Mouse (Mus musculus) myocyte (in vitro differentiated cells): ENCODE data around the gene Brd4.

Source experiments
- MYOD1 ChIP-seq, 3 experiments: IDR thresholded peaks; one replicate each; pipeline ENCODE4 v1.6.1; 2011; ENCODE audit warnings: control low read depth in 2 of 3, low read depth in 2 of 3, mild to moderate bottlenecking in 2 of 3, moderate library complexity in 1 of 3; ENCODE audit not compliant: insufficient read length in 2 of 3, control insufficient read depth in 1 of 3
- MYOG ChIP-seq, 3 experiments: IDR thresholded peaks; one replicate each; pipeline ENCODE4 v1.6.1; 2011; ENCODE audit warnings: control low read depth in 2 of 3, low read depth in 2 of 3, mild to moderate bottlenecking in 2 of 3; ENCODE audit not compliant: insufficient read length in 2 of 3, control insufficient read depth in 1 of 3, insufficient read depth in 1 of 3
- POLR2A ChIP-seq: IDR thresholded peaks from one replicate; pipeline ENCODE4 v1.6.1; 2011; ENCODE audit warnings: low read depth, mild to moderate bottlenecking, control low read depth, moderate library complexity; ENCODE audit not compliant: insufficient read length
- REST ChIP-seq: IDR thresholded peaks from one replicate; pipeline ENCODE4 v1.6.1; 2011; ENCODE audit warnings: mild to moderate bottlenecking, control low read depth, moderate library complexity; ENCODE audit not compliant: insufficient read depth, insufficient read length

GRCm38 (mm10) chr17:32283341-32283740, 1.2 kb downstream of the Brd4 start:
- no peak for TF ChIP-seq REST
- no peak for TF ChIP-seq MYOD1 (IDR thresholded peaks at IDR 0.05; ENCODE audit: control insufficient read depth in 1 of 3, insufficient read length in 2 of 3, low read depth in 2 of 3)
- no peak for TF ChIP-seq MYOG (IDR thresholded peaks at IDR 0.05; ENCODE audit: control insufficient read depth in 1 of 3, insufficient read depth in 1 of 3, insufficient read length in 2 of 3, low read depth in 2 of 3)
- TF ChIP-seq POLR2A, result no peak
